Mouse (Mus musculus) lung, embryonic 14.5 days (tissue): Measurements from ENCODE around the gene Plekhj1. TPM values are rescaled to one million over a fixed set of nuclear protein-coding genes. Genes with fewer than 3 reads are reported as not detected.

Source experiments
- ATAC-seq: fragments of 200-750 bp; cut with Nextera tagmentation; 2 replicates; pipeline ENCODE4 v1.8.0; 2017; ENCODE audit warnings: mild to moderate bottlenecking, moderate TSS enrichment, moderate library complexity; ENCODE audit not compliant: insufficient read depth
- DNase-seq: peaks from one replicate; pipeline ENCODE4 v3.0.0-alpha.2; 2015
- H3K27ac ChIP-seq: fragments of 300-500 bp; sonication (generic); 2 replicates; pipeline ENCODE4 v1.5.1; 2014; ENCODE audit warnings: low read depth, mild to moderate bottlenecking, moderate library complexity
- H3K27me3 ChIP-seq: fragments of 300-500 bp; sonication (generic); 2 replicates; pipeline ENCODE4 v1.6.1; 2014; ENCODE audit warnings: low read length, control low read depth; ENCODE audit not compliant: insufficient read depth
- H3K36me3 ChIP-seq: fragments of 300-500 bp; sonication (generic); 2 replicates; pipeline ENCODE4 v1.6.1; 2014; ENCODE audit warnings: control low read depth; ENCODE audit not compliant: insufficient read depth
- H3K4me1 ChIP-seq: fragments of 300-500 bp; sonication (generic); 2 replicates; pipeline ENCODE4 v1.6.1; 2014; ENCODE audit warnings: antibody characterized with exemption, control low read depth; ENCODE audit not compliant: insufficient read depth
- H3K4me2 ChIP-seq: fragments of 300-500 bp; sonication (generic); 2 replicates; pipeline ENCODE4 v1.6.1; 2014; ENCODE audit warnings: mild to moderate bottlenecking
- H3K4me3 ChIP-seq: fragments of 300-500 bp; sonication (generic); 2 replicates; pipeline ENCODE4 v1.5.1; 2014; ENCODE audit warnings: low read depth, low read length
- H3K9ac ChIP-seq: fragments of 300-500 bp; sonication (generic); 2 replicates; pipeline ENCODE4 v1.6.1; 2014
- H3K9me3 ChIP-seq: fragments of 300-500 bp; sonication (generic); 2 replicates; pipeline ENCODE4 v1.6.1; 2016; ENCODE audit warnings: low read depth, low read length, control low read depth
- CTCF ChIP-seq: IDR thresholded peaks from 2 replicates; pipeline ENCODE4 v1.5.1; 2016; ENCODE audit warnings: antibody characterized with exemption, low read depth
- WGBS: fragments of 180-500 bp; shearing (Covaris S2); extraction: QIAGEN DNeasy Blood & Tissue Kit; methylation state at CpG from one replicate; pipeline ENCODE4 v1.1.7; 2014; 5-methylcytosine and 5-hydroxymethylcytosine counted together
- polyA plus RNA-seq: library from polyadenylated mRNA; unstranded; fragments of >200 nt; fragmentation: Nextera tagmentation; extraction: Ambion mirVana; gene quantifications from 2 replicates; pipeline ENCODE4 v1.2.1, GENCODE M21; 2014

Plekhj1 gene
- polyA plus RNA-seq, 1 experiment from 2014 or later, result 121 TPM

- no peaks in the 10 kb centered on the region for H3K9me3 ChIP-seq
- peaks cover 16% of the 10 kb centered on the region for H3K36me3 ChIP-seq
- H3K4me3 ChIP-seq, result no peak overlapping the region
- 58% methylated on average over 2 of the region's 2 CpGs for WGBS
- H3K27ac ChIP-seq, result no peak overlapping the region
- H3K9ac ChIP-seq, result no peak overlapping the region
- no peak for ATAC-seq
- H3K4me2 ChIP-seq, result no peak overlapping the region
- H3K27me3 ChIP-seq, result no peaks in the 10 kb centered on the region
- no peak for TF ChIP-seq CTCF
- H3K4me1 ChIP-seq, result no peaks in the 10 kb centered on the region
- no peak for DNase-seq
Measured at GRCm38 (mm10) chr10:80824827-80825226, 26.4 kb upstream of the Plekhj1 start.

- no peak overlapping the region for H3K9ac ChIP-seq
- no peak for DNase-seq
- H3K4me2 ChIP-seq, result no peak overlapping the region
- 61% methylated on average over 8 of the region's 8 CpGs for WGBS
- H3K4me3 ChIP-seq, result no peak overlapping the region
- H3K36me3 ChIP-seq, result peaks cover 8% of the 10 kb centered on the region; the same call in 1 of the 2 replicates
- no peaks in the 10 kb centered on the region for H3K27me3 ChIP-seq
- no peak overlapping the region for H3K27ac ChIP-seq
- no peak for TF ChIP-seq CTCF
- no peaks in the 10 kb centered on the region for H3K4me1 ChIP-seq
- no peak for ATAC-seq
- no peaks in the 10 kb centered on the region for H3K9me3 ChIP-seq
Measured at GRCm38 (mm10) chr10:80823847-80824643, 25.6 kb upstream of the Plekhj1 start.

GRCm38 (mm10) chr10:80823316-80823715, 24.9 kb upstream of the Plekhj1 start:
- DNase-seq (no peak), ATAC-seq (no peak)
- Histone ChIP-seq H3K4me3 (no peak overlapping the region), H3K9me3 (no peaks in the 10 kb centered on the region), H3K36me3 (peaks cover 2% of the 10 kb centered on the region; the same call in 1 of the 2 replicates), H3K27me3 (no peaks in the 10 kb centered on the region), H3K27ac (no peak overlapping the region), H3K9ac (no peak overlapping the region), H3K4me1 (no peaks in the 10 kb centered on the region), H3K4me2 (no peak overlapping the region)
- 75% methylated on average over 1 of the region's 1 CpGs for WGBS
- no peak for TF ChIP-seq CTCF

GRCm38 (mm10) chr10:80822528-80822927, 24.1 kb upstream of the Plekhj1 start:
- Histone ChIP-seq H3K4me3 (no peak overlapping the region), H3K36me3 (no peaks in the 10 kb centered on the region), H3K27ac (no peak overlapping the region), H3K9ac (no peak overlapping the region), H3K4me2 (no peak overlapping the region), H3K9me3 (no peaks in the 10 kb centered on the region), H3K27me3 (no peaks in the 10 kb centered on the region), H3K4me1 (no peaks in the 10 kb centered on the region)
- no peak for ATAC-seq
- TF ChIP-seq CTCF, result no peak
- WGBS, result 86% methylated on average over 5 of the region's 5 CpGs
- DNase-seq, result no peak

- DNase-seq (peak; percentile 62), ATAC-seq (no peak)
- peak; percentile 62 for TF ChIP-seq CTCF
- Histone ChIP-seq H3K9ac (no peak overlapping the region), H3K4me3 (no peak overlapping the region), H3K9me3 (no peaks in the 10 kb centered on the region), H3K4me2 (no peak overlapping the region), H3K36me3 (no peaks in the 10 kb centered on the region), H3K27me3 (no peaks in the 10 kb centered on the region), H3K4me1 (no peaks in the 10 kb centered on the region), H3K27ac (no peak overlapping the region)
- 38% methylated on average over 2 of the region's 2 CpGs for WGBS
Measured at GRCm38 (mm10) chr10:80821991-80822390, 23.6 kb upstream of the Plekhj1 start.

- Histone ChIP-seq H3K9ac (no peak overlapping the region; the same call in 1 of the 2 replicates), H3K4me2 (no peak overlapping the region), H3K27me3 (no peaks in the 10 kb centered on the region), H3K9me3 (no peaks in the 10 kb centered on the region), H3K27ac (no peak overlapping the region; the same call in 1 of the 2 replicates), H3K4me1 (no peaks in the 10 kb centered on the region), H3K4me3 (no peak overlapping the region), H3K36me3 (no peaks in the 10 kb centered on the region)
- ATAC-seq, result no peak
- TF ChIP-seq CTCF, result no peak
- no peak for DNase-seq
- WGBS, result 23% methylated on average over 3 of the region's 3 CpGs
Measured at GRCm38 (mm10) chr10:80819406-80819805, 21.0 kb upstream of the Plekhj1 start.

- TF ChIP-seq CTCF, result no peak
- Histone ChIP-seq H3K36me3 (no peaks in the 10 kb centered on the region), H3K4me1 (no peaks in the 10 kb centered on the region), H3K4me2 (no peak overlapping the region), H3K4me3 (no peak overlapping the region), H3K27ac (no peak overlapping the region; the same call in 1 of the 2 replicates), H3K9ac (no peak overlapping the region), H3K9me3 (no peaks in the 10 kb centered on the region), H3K27me3 (no peaks in the 10 kb centered on the region)
- 54% methylated on average over 6 of the region's 6 CpGs for WGBS
- DNase-seq (no peak), ATAC-seq (no peak)
Measured at GRCm38 (mm10) chr10:80818599-80819281, 20.3 kb upstream of the Plekhj1 start.
